Mouse (Mus musculus) heart, postnatal 25 days (tissue): ENCODE data around the gene Cdc123. TPM values are rescaled to one million over a fixed set of nuclear protein-coding genes. Genes with fewer than 3 reads are reported as not detected.

ENCODE experiments used
- DNase-seq: peaks from one replicate; pipeline ENCODE4 v3.0.0; 2022; ENCODE audit warnings: low spot score
- intact Hi-C: fragments of 180-260 bp; cut with DNase I; formaldehyde crosslinking; loops from one replicate; pipeline ENCODE4 v1.15.1; 2025
- total RNA-seq, 2 experiments: library from RNA; stranded (reverse); gene quantifications; 2 replicates each; pipeline ENCODE4 v1.2.3; 2021

Gene Cdc123
- total RNA-seq, 2 experiments from 2014 or later: 71.7 to 74.0 TPM

GRCm38 (mm10) chr2:5746529-5746928, 98.4 kb downstream of the Cdc123 start:
- intact Hi-C loops: no loop called here
- no peak for DNase-seq

Other genes starting within 250 kb of the Cdc123 start
- gene Camk1d, start 130.6 kb downstream of the Cdc123 start, total RNA-seq: 1 to 10 TPM; 4.6 to 5.3 TPM
- 10 to 100 TPM; 13.7 to 15.7 TPM for gene Nudt5, start 145 bp downstream of the Cdc123 start, total RNA-seq
- not detected for gene Gm13199, start 17.8 kb upstream of the Cdc123 start, total RNA-seq
- gene Sec61a2, start 50.3 kb upstream of the Cdc123 start, total RNA-seq: 10 to 100 TPM; 13.9 to 14.1 TPM
- 1 to 10 TPM; 5.1 to 5.5 TPM for gene Dhtkd1, start 97.6 kb upstream of the Cdc123 start, total RNA-seq
- gene Upf2, start 106.3 kb upstream of the Cdc123 start, total RNA-seq: 10 to 100 TPM; 12.9 to 14.3 TPM